Mouse (Mus musculus) layer of hippocampus, adult 2 months (tissue): ENCODE measurements at regions not wholly inside any gene's neighbourhood (a gene's known extent, or its start where the extent isn't known, plus 50 kb on each side); places are given as distances from the start of the nearest gene placed in this dataset.

Source experiments
- DNase-seq, 2 experiments: peaks; one replicate each; pipeline ENCODE4 v3.0.0; 2022; ENCODE audit warnings: low spot score in 2 of 2
- H3K27ac ChIP-seq: fragments of 200-600 bp; 2 replicates; pipeline ENCODE4 v1.8.1; 2022
- H3K4me3 ChIP-seq: fragments of 200-600 bp; 2 replicates; pipeline ENCODE4 v1.8.1; 2022; ENCODE audit warnings: mild to moderate bottlenecking
- CTCF ChIP-seq: fragments of 200-600 bp; conservative IDR thresholded peaks from 2 replicates; pipeline ENCODE4 v1.8.1; 2022; ENCODE audit warnings: antibody characterized with exemption, mild to moderate bottlenecking, moderate library complexity

DNA sequence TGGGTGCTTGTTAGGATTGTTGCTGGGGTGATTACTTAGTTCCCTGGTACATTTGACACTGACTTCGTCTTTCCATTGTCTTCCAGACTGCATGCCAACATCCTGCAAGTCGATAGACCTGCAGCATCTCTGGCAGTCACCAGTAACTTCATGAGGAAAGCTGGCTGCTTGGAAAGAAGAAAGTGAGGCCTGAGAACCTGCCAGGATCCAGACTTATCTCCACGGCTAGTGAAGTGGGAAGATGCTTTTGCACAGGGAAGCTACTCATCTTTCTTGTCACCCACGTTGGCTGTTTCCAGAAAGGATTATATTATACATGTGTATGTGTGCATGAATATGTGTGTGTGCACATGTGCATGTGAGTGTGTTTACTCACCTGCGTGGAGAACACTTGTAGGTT is 316.0 kb downstream of the Ipmk start:
- no peak for TF ChIP-seq CTCF
- DNase-seq, result no peak
- Histone ChIP-seq H3K4me3 (no peak overlapping the region), H3K27ac (no peak overlapping the region)

DNA sequence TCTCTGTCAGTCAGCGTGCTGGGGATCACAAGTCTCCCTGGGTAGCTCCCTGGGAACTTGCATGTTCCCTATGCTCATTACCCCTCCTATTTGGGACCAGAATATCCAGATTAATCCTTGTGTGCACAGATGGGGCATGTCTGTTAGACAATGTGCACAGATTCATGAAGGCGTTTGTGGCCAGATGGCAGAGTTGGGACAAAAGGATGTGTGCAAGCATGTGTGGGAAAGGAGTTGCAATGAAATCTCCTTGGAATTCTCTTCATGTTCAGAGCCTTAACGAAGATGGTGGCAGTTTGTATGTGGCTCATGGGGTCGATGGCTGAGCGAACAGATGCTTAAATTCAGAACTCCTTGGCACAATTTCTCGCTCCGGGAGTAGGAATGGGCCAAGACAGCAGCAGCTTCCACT is 319.6 kb downstream of the Ipmk start:
- Histone ChIP-seq H3K4me3 (no peak overlapping the region), H3K27ac (peak overlapping the region; percentile 81)
- peak; percentile 88 to 89 for DNase-seq
- TF ChIP-seq CTCF, result no peak

DNA sequence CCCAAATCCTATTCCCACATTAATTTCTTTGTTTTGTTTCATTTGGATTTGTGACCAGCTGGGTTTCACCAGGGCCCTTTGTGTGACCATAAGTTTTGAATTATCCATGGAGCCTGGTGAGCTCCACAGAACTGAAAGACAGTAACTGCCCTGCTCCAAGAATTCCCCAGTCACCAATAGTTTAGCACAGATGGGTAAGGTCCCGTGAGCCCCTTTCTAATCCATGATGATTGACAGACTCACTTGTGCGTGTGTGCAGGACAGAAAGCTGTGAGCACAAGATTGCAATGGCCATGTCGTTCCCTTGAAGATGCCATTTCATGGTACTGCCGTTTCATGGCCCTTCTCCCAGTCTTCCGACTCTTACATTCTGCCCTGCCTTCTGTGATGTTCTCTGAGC is 331.7 kb downstream of the Ipmk start:
- no peak for TF ChIP-seq CTCF
- no peak for DNase-seq

DNA sequence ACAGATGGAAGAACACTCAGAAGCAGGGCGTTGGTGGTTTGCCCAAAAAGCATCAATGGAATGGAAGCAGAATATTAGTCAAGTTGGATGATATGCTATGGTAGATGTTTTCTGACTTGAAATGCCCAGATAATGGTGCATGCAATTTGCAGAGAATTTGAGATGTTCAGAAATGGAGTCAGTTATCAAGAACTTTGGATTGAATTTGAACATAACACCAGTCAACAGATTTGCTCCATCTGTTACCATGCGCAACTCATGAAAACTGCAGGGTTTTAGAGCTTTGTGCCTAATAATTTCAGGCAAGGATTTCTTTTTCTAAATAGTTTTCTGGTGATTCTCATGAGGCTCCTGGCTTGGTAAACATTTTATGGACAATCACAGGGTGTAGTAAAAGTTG is 365.9 kb downstream of the Ipmk start:
- peak; percentile 48 to 60 for DNase-seq
- TF ChIP-seq CTCF, result no peak
- peak overlapping the region; percentile 78 for H3K27ac ChIP-seq
- no peak overlapping the region for H3K4me3 ChIP-seq

More for the DNA sequence above, 331.7 kb downstream of the Ipmk start:
- Histone ChIP-seq H3K4me3 (no peak overlapping the region), H3K27ac (no peak overlapping the region)

DNA sequence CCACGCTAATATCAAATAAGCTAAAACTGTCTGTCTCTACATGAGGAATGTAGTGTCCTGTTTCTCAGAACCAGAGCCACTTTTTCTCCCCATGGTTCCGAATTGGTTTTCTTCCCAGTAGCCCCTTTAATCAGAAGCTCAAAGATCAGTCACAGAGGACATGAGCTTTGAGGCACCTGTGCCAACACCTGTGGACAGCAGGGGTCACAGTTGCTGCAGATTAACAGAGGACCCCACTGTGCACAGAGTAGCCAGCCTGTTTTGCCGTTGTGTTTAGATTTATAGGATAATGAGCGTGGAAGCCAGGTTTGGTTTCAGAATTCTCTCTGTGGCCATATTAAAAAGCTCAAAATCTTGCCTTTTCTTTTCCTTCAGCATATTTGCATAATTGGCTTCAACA is 380.2 kb downstream of the Ipmk start:
- no peak for DNase-seq
- Histone ChIP-seq H3K27ac (no peak overlapping the region), H3K4me3 (no peak overlapping the region)
- TF ChIP-seq CTCF, result no peak

DNA sequence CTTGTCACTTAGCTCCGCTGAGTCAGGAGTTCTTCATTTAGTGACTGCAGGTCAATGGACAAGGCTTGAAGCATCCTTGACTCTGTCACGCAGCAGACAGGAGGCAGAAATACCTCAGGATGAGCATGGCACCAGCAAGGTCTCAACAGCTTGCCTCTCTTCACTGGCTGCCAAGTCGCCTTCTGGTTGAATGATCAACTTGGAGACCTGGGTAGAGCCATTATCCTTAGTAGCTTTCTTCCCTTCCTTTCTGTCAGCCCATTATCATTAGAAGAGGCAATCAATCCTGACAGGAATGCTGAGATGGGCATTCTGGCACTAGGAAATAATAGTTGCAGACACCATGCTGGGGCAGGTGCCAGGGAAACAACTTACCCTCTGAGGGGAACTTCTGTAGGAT is 386.3 kb downstream of the Ipmk start:
- Histone ChIP-seq H3K4me3 (no peak overlapping the region), H3K27ac (no peak overlapping the region)
- no peak for DNase-seq
- TF ChIP-seq CTCF, result no peak

DNA sequence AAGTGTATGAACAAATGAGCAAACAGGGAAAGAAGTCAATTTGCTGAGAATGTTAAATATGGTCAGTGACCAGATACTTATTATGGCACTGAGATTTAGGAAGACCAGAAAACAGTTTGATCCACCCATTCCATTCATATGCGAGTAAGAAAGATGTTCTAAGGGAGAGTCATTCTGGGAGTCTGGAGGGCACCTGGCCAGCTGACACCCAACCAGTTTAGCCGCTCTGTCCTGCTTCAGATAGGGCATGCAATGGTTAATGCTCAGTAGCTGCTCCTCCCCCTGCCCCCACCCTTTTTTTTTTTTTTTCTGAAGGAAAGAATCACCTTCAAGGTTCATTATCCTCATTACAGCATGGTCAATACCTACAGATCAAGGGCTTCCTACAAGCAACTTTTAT is 386.9 kb downstream of the Ipmk start:
- no peak overlapping the region for H3K4me3 ChIP-seq
- H3K27ac ChIP-seq, result no peak overlapping the region
- TF ChIP-seq CTCF, result no peak
- no peak for DNase-seq

DNA sequence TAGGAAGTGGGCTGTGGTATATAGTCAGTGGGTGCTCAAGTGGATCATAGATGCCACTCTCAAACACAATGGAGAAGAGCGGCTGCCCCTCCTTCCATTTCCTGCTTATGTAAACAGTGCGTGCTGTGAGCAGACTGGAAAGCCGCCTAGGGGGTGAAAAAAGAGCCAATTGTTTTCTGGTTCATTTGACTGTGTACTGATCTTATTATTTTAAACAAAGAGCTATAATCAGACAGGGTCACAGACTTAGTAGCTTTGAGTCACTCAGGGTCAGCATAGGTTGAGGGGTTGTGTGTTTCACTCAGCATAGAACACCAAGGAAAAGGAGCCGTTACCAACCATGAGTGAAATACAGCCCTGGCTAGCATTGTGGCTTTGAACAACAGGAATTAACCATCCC is 390.7 kb downstream of the Ipmk start:
- TF ChIP-seq CTCF, result no peak
- no peak for DNase-seq
- H3K4me3 ChIP-seq, result no peak overlapping the region

DNA sequence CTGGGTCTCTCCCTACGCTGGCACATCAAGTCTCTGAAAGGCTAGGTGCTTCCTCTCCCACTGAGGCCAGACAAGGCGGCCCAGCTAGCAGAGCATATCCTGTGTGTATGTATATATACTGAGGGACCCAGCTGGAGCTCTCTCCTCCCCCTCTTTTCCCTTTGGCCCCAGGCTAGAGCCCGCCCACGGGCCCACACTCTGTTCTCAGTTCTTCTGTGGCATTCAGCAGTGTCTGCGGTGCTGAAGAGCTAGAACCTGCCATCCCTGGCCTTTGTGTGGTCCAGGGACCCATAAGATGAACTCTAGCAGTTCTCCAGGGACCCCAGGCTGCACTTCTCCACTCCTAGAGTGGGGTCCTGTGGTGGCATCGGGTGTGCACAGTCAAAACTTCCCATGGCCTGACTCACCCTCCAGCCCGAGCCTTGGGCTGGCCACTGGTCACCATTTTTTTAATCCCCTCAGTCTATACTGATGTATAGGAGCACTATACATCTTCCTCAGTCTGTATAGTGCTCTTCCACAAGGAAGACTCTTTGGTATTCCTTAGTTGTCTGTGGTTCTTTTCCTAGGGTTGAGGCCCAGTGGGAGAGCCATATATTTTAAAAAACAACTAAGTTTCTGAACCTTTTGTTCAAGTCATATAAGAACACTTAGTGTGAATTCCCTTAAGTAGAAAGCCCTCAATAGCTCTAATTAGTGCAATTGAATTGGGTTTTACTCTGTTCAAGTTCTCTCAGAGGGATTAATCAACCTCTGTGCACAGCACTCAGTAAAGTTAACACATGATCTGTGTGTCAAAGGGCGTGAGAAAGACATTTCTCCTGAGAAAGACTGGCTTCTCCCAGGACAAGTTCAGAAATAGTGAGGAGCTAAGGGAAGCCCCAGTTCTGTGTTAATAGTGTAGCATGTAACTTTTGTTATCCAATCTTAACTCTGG is 401.3 kb downstream of the Ipmk start:
- Histone ChIP-seq H3K4me3 (no peak overlapping the region), H3K27ac (no peak overlapping the region)
- DNase-seq, result no peak
- TF ChIP-seq CTCF, result no peak

More for the DNA sequence above, 390.7 kb downstream of the Ipmk start:
- no peak overlapping the region for H3K27ac ChIP-seq

DNA sequence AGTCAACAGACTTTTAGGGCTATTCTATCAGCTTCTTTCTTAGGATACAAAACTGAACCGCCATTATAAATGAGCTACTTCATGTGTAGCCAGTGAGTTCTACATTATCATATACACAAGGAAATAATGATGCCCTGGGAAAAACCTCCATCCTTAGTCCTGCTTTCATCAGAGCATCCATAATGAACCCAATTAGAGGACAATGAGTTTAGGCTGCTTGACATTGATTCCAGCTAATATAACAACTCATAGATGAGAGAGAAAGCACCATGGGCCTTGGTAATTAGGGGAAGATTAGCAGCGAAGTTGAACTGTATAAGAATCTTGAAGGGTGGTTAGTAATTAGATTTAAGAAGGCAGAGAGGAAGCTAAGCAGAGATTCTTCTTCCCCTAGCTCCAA is 405.7 kb downstream of the Ipmk start:
- Histone ChIP-seq H3K4me3 (no peak overlapping the region), H3K27ac (no peak overlapping the region)
- TF ChIP-seq CTCF, result no peak
- DNase-seq, result no peak

DNA sequence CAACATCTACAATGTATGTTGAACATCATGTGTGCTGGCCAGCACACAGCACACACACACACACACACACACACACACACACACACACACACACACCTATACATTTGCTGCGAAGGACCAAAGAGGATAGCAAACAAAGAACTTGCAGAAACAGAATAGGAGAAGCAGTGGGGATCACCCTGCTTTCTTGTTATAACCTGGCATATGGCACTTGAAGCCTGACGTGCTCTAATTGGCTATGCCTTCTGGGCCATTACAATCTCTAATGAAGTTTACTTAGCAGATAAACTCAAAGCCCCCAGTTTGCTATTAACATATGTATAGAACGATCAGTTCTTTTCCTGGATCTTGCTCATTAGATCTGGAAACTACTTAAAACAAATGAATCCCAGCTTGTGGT is 407.2 kb downstream of the Ipmk start:
- TF ChIP-seq CTCF, result no peak
- no peak for DNase-seq
- Histone ChIP-seq H3K27ac (no peak overlapping the region), H3K4me3 (no peak overlapping the region)

DNA sequence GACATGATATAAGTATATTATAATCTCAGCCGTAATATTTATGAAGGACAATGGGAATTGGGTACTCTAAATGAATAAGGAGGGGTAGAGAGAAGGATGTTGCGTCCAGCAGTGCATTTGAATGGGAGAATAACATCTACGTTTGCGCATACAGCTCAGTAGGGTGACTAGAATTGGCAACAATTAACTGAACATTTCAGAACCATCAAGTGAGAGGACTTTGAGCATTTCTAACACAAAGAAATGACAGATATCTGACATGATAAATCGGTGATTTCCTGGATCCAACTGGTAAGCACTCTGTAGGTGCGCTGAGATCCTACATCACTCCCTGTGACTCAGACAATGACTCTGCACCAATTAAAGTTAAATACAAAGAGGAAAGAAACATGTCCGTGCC is 431.3 kb downstream of the Ipmk start:
- no peak for TF ChIP-seq CTCF
- no peak overlapping the region for H3K27ac ChIP-seq
- H3K4me3 ChIP-seq, result no peak overlapping the region
- no peak for DNase-seq

DNA sequence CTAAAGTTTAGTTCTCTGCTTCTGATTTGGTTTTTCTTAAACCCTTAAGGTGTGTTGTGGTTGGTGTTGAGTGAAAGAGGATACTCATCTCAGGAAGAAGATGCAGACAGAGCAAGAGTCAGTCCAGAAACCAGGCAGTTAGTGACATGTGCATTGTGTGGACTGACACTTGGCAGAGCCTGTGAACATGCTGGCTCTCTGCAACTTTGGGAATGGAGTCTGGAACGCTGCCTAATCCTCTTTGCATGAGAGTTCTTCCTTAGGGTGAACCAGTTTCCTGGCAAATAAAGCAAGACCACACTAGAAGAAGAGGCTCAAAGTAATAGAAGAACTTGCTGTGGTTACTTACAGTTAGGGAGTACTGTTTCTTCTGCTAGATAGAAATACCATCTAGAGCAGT is 441.7 kb downstream of the Ipmk start:
- TF ChIP-seq CTCF, result no peak
- Histone ChIP-seq H3K4me3 (no peak overlapping the region), H3K27ac (no peak overlapping the region)
- no peak for DNase-seq

DNA sequence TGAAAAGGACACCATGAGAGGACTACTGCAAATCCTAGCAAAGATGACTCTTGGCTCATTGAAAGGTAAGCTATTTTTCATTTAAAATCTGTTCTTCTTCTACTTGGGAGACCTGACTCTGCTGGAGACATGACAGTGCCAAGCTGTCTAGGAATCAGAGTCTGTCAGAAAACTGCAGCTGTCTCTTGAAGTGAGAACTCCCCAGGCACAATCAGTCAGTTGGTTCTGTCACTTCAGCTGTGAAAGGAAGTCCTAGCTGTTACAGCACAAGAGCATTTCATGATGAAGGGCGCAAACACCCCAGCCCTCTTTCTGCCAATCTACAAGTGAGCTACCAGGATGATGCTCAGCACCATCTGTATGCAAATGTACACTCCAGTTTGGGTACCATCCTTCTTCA is 442.4 kb downstream of the Ipmk start:
- Histone ChIP-seq H3K4me3 (no peak overlapping the region), H3K27ac (no peak overlapping the region)
- no peak for TF ChIP-seq CTCF
- DNase-seq, result peak in 1 of 2 experiments; percentile 8
